Comparison of ENCODE assay signal across 27 mouse cellular contexts in genomic region chr17:12149232-12149861, GRCm38 (mm10). TPM values are rescaled to one million over a fixed set of nuclear protein-coding genes. Genes with fewer than 3 reads are reported as not detected.
DNase-seq lines count a peak whose midpoint lies in the region; ATAC-seq and TF ChIP-seq lines count a peak whose summit lies in the region.
"Had no signal": no experiment of that assay in that cellular context is flagged by ENCODE, and none has a peak within 500 bp of the region (broad histone marks: within the 10 kb centered on the region; RNA-seq: fewer than 3 reads in every experiment).

No protein-coding gene starts in this region.

- no peaks in the 10 kb centered on the region for H3K27me3 ChIP-seq in heart, embryonic 13.5 days (replicated peaks)
- no peaks in the 10 kb centered on the region for H3K27me3 ChIP-seq in heart, embryonic 10.5 days (ENCODE audit: insufficient read depth, poor library complexity, severe bottlenecking)
- H3K27me3 ChIP-seq in liver, embryonic 11.5 days (replicated peaks; ENCODE audit: control insufficient read depth, insufficient read depth, low read length) = no peaks in the 10 kb centered on the region
- H3K27me3 ChIP-seq in liver, postnatal 0 days (ENCODE audit: insufficient read depth, low read length) = no peaks in the 10 kb centered on the region
- H3K27me3 ChIP-seq: embryonic facial prominence, embryonic 13.5 days; intestine, embryonic 15.5 days; limb, embryonic 15.5 days; midbrain, embryonic 13.5 days; neural tube, embryonic 12.5 days had no signal

- peaks cover 16% of the 10 kb centered on the region for H3K4me1 ChIP-seq in heart, embryonic 13.5 days
- H3K4me1 ChIP-seq in heart, embryonic 10.5 days = peaks cover 2% of the 10 kb centered on the region
- peaks cover 8% of the 10 kb centered on the region; the same call in 1 of the 2 replicates for H3K4me1 ChIP-seq in liver, embryonic 11.5 days (replicated peaks; ENCODE audit: control insufficient read depth, insufficient read depth, low read length)
- peaks cover 10% of the 10 kb centered on the region; the same call in 1 of the 2 replicates for H3K4me1 ChIP-seq in liver, postnatal 0 days (ENCODE audit: insufficient read depth)
- H3K4me1 ChIP-seq: embryonic facial prominence, embryonic 13.5 days; midbrain, embryonic 13.5 days; neural tube, embryonic 12.5 days had no signal

- H3K4me3 ChIP-seq in heart, embryonic 13.5 days = no peak overlapping the region
- H3K4me3 ChIP-seq in heart, embryonic 10.5 days = no peak overlapping the region
- H3K4me3 ChIP-seq in liver, embryonic 11.5 days (ENCODE audit: low read depth, low read length) = no peak overlapping the region
- H3K4me3 ChIP-seq in liver, postnatal 0 days (ENCODE audit: low read depth, low read length) = no peak overlapping the region
- H3K4me3 ChIP-seq: embryonic facial prominence, embryonic 13.5 days; hindbrain, embryonic 10.5 days; intestine, embryonic 15.5 days; limb, embryonic 15.5 days; midbrain, embryonic 13.5 days; neural tube, embryonic 12.5 days had no signal

- H3K4me2 ChIP-seq in heart, embryonic 13.5 days = peak overlapping the region; percentile 2
- no peak overlapping the region for H3K4me2 ChIP-seq in liver, embryonic 11.5 days
- no peak overlapping the region for H3K4me2 ChIP-seq in liver, postnatal 0 days (ENCODE audit: low read depth, low read length)
- H3K4me2 ChIP-seq: embryonic facial prominence, embryonic 13.5 days; intestine, embryonic 15.5 days; limb, embryonic 15.5 days; midbrain, embryonic 13.5 days; neural tube, embryonic 12.5 days had no signal

- 71% methylated on average over 6 of the region's 6 CpGs for WGBS in heart, embryonic 13.5 days
- WGBS in heart, embryonic 10.5 days = 78% methylated on average over 6 of the region's 6 CpGs
- WGBS in liver, embryonic 11.5 days = 75% methylated on average over 6 of the region's 6 CpGs
- whole genome bisulfite sequencing in liver, postnatal 0 days (ENCODE audit: insufficient replicate concordance) = 76% methylated on average over 6 of the region's 6 CpGs

- no peak for TF ChIP-seq CTCF in liver, postnatal 0 days (IDR thresholded peaks at IDR 0.05; ENCODE audit: low read depth)

- H3K27ac ChIP-seq in heart, embryonic 13.5 days (replicated peaks) = no peak overlapping the region
- no peak overlapping the region for H3K27ac ChIP-seq in heart, embryonic 10.5 days
- H3K27ac ChIP-seq in liver, embryonic 11.5 days (ENCODE audit: low read depth, low read length) = peak overlapping the region; percentile 13; the same call in 1 of the 2 replicates
- H3K27ac ChIP-seq in liver, postnatal 0 days (ENCODE audit: low read depth) = no peak overlapping the region; the same call in 1 of the 2 replicates
- H3K27ac ChIP-seq: embryonic facial prominence, embryonic 13.5 days; hindbrain, embryonic 10.5 days; intestine, embryonic 15.5 days; limb, embryonic 15.5 days; midbrain, embryonic 13.5 days; neural tube, embryonic 12.5 days had no signal

- no peak for DNase-seq in heart, embryonic 10.5 days (ENCODE audit: low spot score)
- no peak for DNase-seq in liver, embryonic 11.5 days (ENCODE audit: low spot score)
- DNase-seq in liver, postnatal 0 days = peak; percentile 27
- no peak for DNase-seq in spleen, postnatal 36 days (ENCODE audit: low spot score in 2 of 2)
- no peak for DNase-seq in adipocyte (ENCODE audit: low spot score)
- DNase-seq in cerebellum, postnatal 36 days = no peak
- DNase-seq: adrenal gland, postnatal 25 days; cerebellum, adult 2 months; cerebellum, postnatal 25 days; embryo, embryonic 11 days; forebrain, postnatal 0 days; gastrocnemius, postnatal 25 days; heart, adult 18-20 months; kidney, adult 8-10 months; kidney, postnatal 14 days; left cerebral cortex, postnatal 4 days; lung, postnatal 10 days; retina, postnatal 1 day; thymus, postnatal 25 days had no signal

- H3K9ac ChIP-seq in heart, embryonic 13.5 days = no peak overlapping the region
- H3K9ac ChIP-seq in liver, embryonic 11.5 days (ENCODE audit: low read depth, low read length) = no peak overlapping the region
- H3K9ac ChIP-seq in liver, postnatal 0 days (replicated peaks) = no peak overlapping the region
- H3K9ac ChIP-seq: embryonic facial prominence, embryonic 13.5 days; forebrain, postnatal 0 days; intestine, embryonic 15.5 days; limb, embryonic 15.5 days; midbrain, embryonic 13.5 days; neural tube, embryonic 12.5 days had no signal

- peaks cover 29% of the 10 kb centered on the region for H3K36me3 ChIP-seq in heart, embryonic 13.5 days
- H3K36me3 ChIP-seq in heart, embryonic 10.5 days = peaks cover 37% of the 10 kb centered on the region
- H3K36me3 ChIP-seq in liver, embryonic 11.5 days (ENCODE audit: control insufficient read depth, insufficient read depth, low read length) = peaks cover 11% of the 10 kb centered on the region
- H3K36me3 ChIP-seq in liver, postnatal 0 days (replicated peaks; ENCODE audit: insufficient read depth, low read length) = peaks cover 18% of the 10 kb centered on the region
- H3K36me3 ChIP-seq: intestine, embryonic 15.5 days had no signal

- TF ChIP-seq EP300 in liver, postnatal 0 days (IDR thresholded peaks at IDR 0.05; ENCODE audit: low read depth) = no peak

- no peaks in the 10 kb centered on the region for H3K9me3 ChIP-seq in heart, embryonic 13.5 days
- no peaks in the 10 kb centered on the region for H3K9me3 ChIP-seq in heart, embryonic 10.5 days
- H3K9me3 ChIP-seq in liver, embryonic 11.5 days (ENCODE audit: control insufficient read depth, low read length) = no peaks in the 10 kb centered on the region
- no peaks in the 10 kb centered on the region for H3K9me3 ChIP-seq in liver, postnatal 0 days (ENCODE audit: low read length)
- H3K9me3 ChIP-seq: embryonic facial prominence, embryonic 13.5 days; hindbrain, embryonic 10.5 days; intestine, embryonic 15.5 days; limb, embryonic 15.5 days; midbrain, embryonic 13.5 days; neural tube, embryonic 12.5 days had no signal

- ATAC-seq in heart, embryonic 13.5 days (ENCODE audit: extremely low read depth, insufficient number of reproducible peaks, low FRiP score, low TSS enrichment) = no peak; the same call in 1 of the 2 replicates
- ATAC-seq in liver, embryonic 11.5 days (replicated peaks; ENCODE audit: low FRiP score) = peak; percentile 32; the same call in 1 of the 2 replicates
- ATAC-seq in liver, postnatal 0 days = peak; percentile 81
- ATAC-seq: forebrain, postnatal 0 days; hindbrain, embryonic 16.5 days; intestine, embryonic 15.5 days; midbrain, embryonic 13.5 days had no signal

RNA-seq across cellular contexts. Expression of gene Agpat4, which starts 30.8 kb away (rescaled TPM):
- 16.8 and 16.9 TPM in 2 replicates for polyA plus RNA-seq in heart, embryonic 13.5 days (2015; fragmentation: Nextera tagmentation; extraction: Ambion mirVana)
- polyA plus RNA-seq in heart, embryonic 10.5 days (2016; fragmentation: Nextera tagmentation; extraction: Ambion mirVana) = 26.6 and 32.5 TPM in 2 replicates
- 28.6 and 30.4 TPM in 2 replicates for polyA plus RNA-seq in liver, embryonic 11.5 days (2014; fragmentation: Nextera tagmentation; extraction: Ambion mirVana)
- polyA plus RNA-seq in liver, postnatal 0 days (2015; fragmentation: Nextera tagmentation; extraction: Ambion mirVana) = 9.3 and 10.2 TPM in 2 replicates
